Mouse (Mus musculus): ENCODE data around the gene Il2rb. TPM values are rescaled to one million over a fixed set of nuclear protein-coding genes. Genes with fewer than 3 reads are reported as not detected.

The Il2rb gene
- polyA plus RNA-seq, 1 experiment from 2014 or later, result not detected

GRCm38 (mm10) chr15:78502437-78503132, 7.5 kb upstream of the Il2rb start:
- no peak overlapping the region for H3K27ac ChIP-seq (ENCODE audit: low read depth, low read length)
- H3K9me3 ChIP-seq (replicated peaks; ENCODE audit: control insufficient read depth, low read length), result no peaks in the 10 kb centered on the region
- WGBS (ENCODE audit: insufficient replicate concordance), result 76% methylated on average over 18 of the region's 18 CpGs
- H3K36me3 ChIP-seq (ENCODE audit: control insufficient read depth, insufficient read depth, low read length), result no peaks in the 10 kb centered on the region
- no peak for ATAC-seq (replicated peaks; ENCODE audit: insufficient number of reproducible peaks, low FRiP score, low TSS enrichment)
- H3K9ac ChIP-seq (ENCODE audit: low read depth, low read length), result no peak overlapping the region
- no peaks in the 10 kb centered on the region for H3K27me3 ChIP-seq (ENCODE audit: control insufficient read depth, insufficient read depth, low read length)
- no peak overlapping the region for H3K4me3 ChIP-seq (ENCODE audit: low read depth, low read length)
- no peaks in the 10 kb centered on the region; the same call in 1 of the 2 replicates for H3K4me1 ChIP-seq (ENCODE audit: control insufficient read depth, insufficient read depth, low read length)
- H3K4me2 ChIP-seq, result no peak overlapping the region

- Histone ChIP-seq H3K36me3 (ENCODE audit: control insufficient read depth, insufficient read depth, low read length) (no peaks in the 10 kb centered on the region), H3K27ac (ENCODE audit: low read depth, low read length) (no peak overlapping the region), H3K9ac (ENCODE audit: low read depth, low read length) (no peak overlapping the region), H3K4me3 (ENCODE audit: low read depth, low read length) (no peak overlapping the region), H3K27me3 (ENCODE audit: control insufficient read depth, insufficient read depth, low read length) (no peaks in the 10 kb centered on the region), H3K4me1 (ENCODE audit: control insufficient read depth, insufficient read depth, low read length) (no peaks in the 10 kb centered on the region), H3K9me3 (replicated peaks; ENCODE audit: control insufficient read depth, low read length) (no peaks in the 10 kb centered on the region), H3K4me2 (no peak overlapping the region)
- WGBS (ENCODE audit: insufficient replicate concordance), result 78% methylated on average over 10 of the region's 10 CpGs
- ATAC-seq (replicated peaks; ENCODE audit: insufficient number of reproducible peaks, low FRiP score, low TSS enrichment), result no peak
These were observed 1.6 kb downstream of the Il2rb start for GRCm38 (mm10) chr15:78493401-78494010.

GRCm38 (mm10) chr15:78491301-78491700, 3.8 kb downstream of the Il2rb start:
- Histone ChIP-seq H3K36me3 (ENCODE audit: control insufficient read depth, insufficient read depth, low read length) (no peaks in the 10 kb centered on the region), H3K9ac (ENCODE audit: low read depth, low read length) (no peak overlapping the region), H3K4me3 (ENCODE audit: low read depth, low read length) (no peak overlapping the region), H3K4me2 (no peak overlapping the region), H3K9me3 (replicated peaks; ENCODE audit: control insufficient read depth, low read length) (no peaks in the 10 kb centered on the region), H3K27me3 (ENCODE audit: control insufficient read depth, insufficient read depth, low read length) (no peaks in the 10 kb centered on the region), H3K4me1 (ENCODE audit: control insufficient read depth, insufficient read depth, low read length) (no peaks in the 10 kb centered on the region), H3K27ac (ENCODE audit: low read depth, low read length) (no peak overlapping the region)
- 78% methylated on average over 3 of the region's 3 CpGs for WGBS (ENCODE audit: insufficient replicate concordance)
- ATAC-seq (replicated peaks; ENCODE audit: insufficient number of reproducible peaks, low FRiP score, low TSS enrichment), result no peak

- H3K4me3 ChIP-seq (ENCODE audit: low read depth, low read length), result no peak overlapping the region
- H3K36me3 ChIP-seq (ENCODE audit: control insufficient read depth, insufficient read depth, low read length), result no peaks in the 10 kb centered on the region
- ATAC-seq (replicated peaks; ENCODE audit: insufficient number of reproducible peaks, low FRiP score, low TSS enrichment), result no peak
- H3K9ac ChIP-seq (ENCODE audit: low read depth, low read length), result no peak overlapping the region
- WGBS (ENCODE audit: insufficient replicate concordance), result 70% methylated on average over 8 of the region's 8 CpGs
- H3K9me3 ChIP-seq (replicated peaks; ENCODE audit: control insufficient read depth, low read length), result no peaks in the 10 kb centered on the region
- H3K27me3 ChIP-seq (ENCODE audit: control insufficient read depth, insufficient read depth, low read length), result no peaks in the 10 kb centered on the region; the same call in 1 of the 2 replicates
- H3K27ac ChIP-seq (ENCODE audit: low read depth, low read length), result no peak overlapping the region
- H3K4me2 ChIP-seq, result no peak overlapping the region
- H3K4me1 ChIP-seq (ENCODE audit: control insufficient read depth, insufficient read depth, low read length), result no peaks in the 10 kb centered on the region
These were observed 5.2 kb downstream of the Il2rb start for GRCm38 (mm10) chr15:78489906-78490305.

GRCm38 (mm10) chr15:78489248-78489647, 5.8 kb downstream of the Il2rb start:
- Histone ChIP-seq H3K4me3 (ENCODE audit: low read depth, low read length) (no peak overlapping the region), H3K4me2 (no peak overlapping the region), H3K27me3 (ENCODE audit: control insufficient read depth, insufficient read depth, low read length) (no peaks in the 10 kb centered on the region; the same call in 1 of the 2 replicates), H3K9me3 (replicated peaks; ENCODE audit: control insufficient read depth, low read length) (no peaks in the 10 kb centered on the region), H3K36me3 (ENCODE audit: control insufficient read depth, insufficient read depth, low read length) (no peaks in the 10 kb centered on the region), H3K4me1 (ENCODE audit: control insufficient read depth, insufficient read depth, low read length) (no peaks in the 10 kb centered on the region), H3K9ac (ENCODE audit: low read depth, low read length) (no peak overlapping the region), H3K27ac (ENCODE audit: low read depth, low read length) (no peak overlapping the region)
- 83% methylated on average over 3 of the region's 3 CpGs for WGBS (ENCODE audit: insufficient replicate concordance)
- ATAC-seq (replicated peaks; ENCODE audit: insufficient number of reproducible peaks, low FRiP score, low TSS enrichment), result no peak

GRCm38 (mm10) chr15:78487066-78487465, 8.0 kb downstream of the Il2rb start:
- no peaks in the 10 kb centered on the region; the same call in 1 of the 2 replicates for H3K27me3 ChIP-seq (ENCODE audit: control insufficient read depth, insufficient read depth, low read length)
- no peak overlapping the region for H3K4me2 ChIP-seq
- no peak overlapping the region for H3K9ac ChIP-seq (ENCODE audit: low read depth, low read length)
- H3K27ac ChIP-seq (ENCODE audit: low read depth, low read length), result no peak overlapping the region
- no peak for ATAC-seq (replicated peaks; ENCODE audit: insufficient number of reproducible peaks, low FRiP score, low TSS enrichment)
- WGBS (ENCODE audit: insufficient replicate concordance), result 67% methylated on average over 4 of the region's 4 CpGs
- H3K36me3 ChIP-seq (ENCODE audit: control insufficient read depth, insufficient read depth, low read length), result no peaks in the 10 kb centered on the region
- H3K4me3 ChIP-seq (ENCODE audit: low read depth, low read length), result no peak overlapping the region
- H3K4me1 ChIP-seq (ENCODE audit: control insufficient read depth, insufficient read depth, low read length), result no peaks in the 10 kb centered on the region
- H3K9me3 ChIP-seq (replicated peaks; ENCODE audit: control insufficient read depth, low read length), result no peaks in the 10 kb centered on the region

- Histone ChIP-seq H3K27ac (ENCODE audit: low read depth, low read length) (no peak overlapping the region), H3K4me2 (no peak overlapping the region), H3K9me3 (replicated peaks; ENCODE audit: control insufficient read depth, low read length) (no peaks in the 10 kb centered on the region), H3K36me3 (ENCODE audit: control insufficient read depth, insufficient read depth, low read length) (no peaks in the 10 kb centered on the region), H3K4me1 (ENCODE audit: control insufficient read depth, insufficient read depth, low read length) (no peaks in the 10 kb centered on the region), H3K9ac (ENCODE audit: low read depth, low read length) (no peak overlapping the region), H3K4me3 (ENCODE audit: low read depth, low read length) (no peak overlapping the region), H3K27me3 (ENCODE audit: control insufficient read depth, insufficient read depth, low read length) (no peaks in the 10 kb centered on the region; the same call in 1 of the 2 replicates)
- ATAC-seq (replicated peaks; ENCODE audit: insufficient number of reproducible peaks, low FRiP score, low TSS enrichment), result no peak
- 82% methylated on average over 1 of the region's 1 CpGs for WGBS (ENCODE audit: insufficient replicate concordance)
These were observed 8.5 kb downstream of the Il2rb start for GRCm38 (mm10) chr15:78486564-78486963.

- H3K4me1 ChIP-seq (ENCODE audit: control insufficient read depth, insufficient read depth, low read length), result no peaks in the 10 kb centered on the region
- no peak for ATAC-seq (replicated peaks; ENCODE audit: insufficient number of reproducible peaks, low FRiP score, low TSS enrichment)
- H3K27me3 ChIP-seq (ENCODE audit: control insufficient read depth, insufficient read depth, low read length), result no peaks in the 10 kb centered on the region; the same call in 1 of the 2 replicates
- no peak overlapping the region for H3K4me2 ChIP-seq
- no peaks in the 10 kb centered on the region for H3K9me3 ChIP-seq (replicated peaks; ENCODE audit: control insufficient read depth, low read length)
- no peaks in the 10 kb centered on the region for H3K36me3 ChIP-seq (ENCODE audit: control insufficient read depth, insufficient read depth, low read length)
- no peak overlapping the region for H3K4me3 ChIP-seq (ENCODE audit: low read depth, low read length)
- H3K9ac ChIP-seq (ENCODE audit: low read depth, low read length), result no peak overlapping the region
- WGBS (ENCODE audit: insufficient replicate concordance), result 75% methylated on average over 4 of the region's 4 CpGs
- H3K27ac ChIP-seq (ENCODE audit: low read depth, low read length), result no peak overlapping the region
These were observed 11.8 kb downstream of the Il2rb start for GRCm38 (mm10) chr15:78483311-78483710.

GRCm38 (mm10) chr15:78482518-78482917, 12.6 kb downstream of the Il2rb start:
- Histone ChIP-seq H3K36me3 (ENCODE audit: control insufficient read depth, insufficient read depth, low read length) (no peaks in the 10 kb centered on the region), H3K9me3 (replicated peaks; ENCODE audit: control insufficient read depth, low read length) (no peaks in the 10 kb centered on the region), H3K27me3 (ENCODE audit: control insufficient read depth, insufficient read depth, low read length) (no peaks in the 10 kb centered on the region; the same call in 1 of the 2 replicates), H3K4me2 (no peak overlapping the region), H3K4me1 (ENCODE audit: control insufficient read depth, insufficient read depth, low read length) (no peaks in the 10 kb centered on the region), H3K9ac (ENCODE audit: low read depth, low read length) (no peak overlapping the region), H3K27ac (ENCODE audit: low read depth, low read length) (no peak overlapping the region), H3K4me3 (ENCODE audit: low read depth, low read length) (no peak overlapping the region)
- ATAC-seq (replicated peaks; ENCODE audit: insufficient number of reproducible peaks, low FRiP score, low TSS enrichment), result no peak
- WGBS (ENCODE audit: insufficient replicate concordance), result 68% methylated on average over 3 of the region's 3 CpGs
